Mouse (Mus musculus) embryo, embryonic 11 days (tissue): ENCODE measurements around the gene Lysmd3.
"Not testable (repeated sequence)": the region's sequence is repeated elsewhere in the genome, so short reads cannot be mapped to it uniquely, and the experiment has no call there.

ENCODE experiments used
- DNase-seq: peaks from one replicate; pipeline ENCODE4 v3.0.0-alpha.2; 2015

Gene Lysmd3

DNA sequence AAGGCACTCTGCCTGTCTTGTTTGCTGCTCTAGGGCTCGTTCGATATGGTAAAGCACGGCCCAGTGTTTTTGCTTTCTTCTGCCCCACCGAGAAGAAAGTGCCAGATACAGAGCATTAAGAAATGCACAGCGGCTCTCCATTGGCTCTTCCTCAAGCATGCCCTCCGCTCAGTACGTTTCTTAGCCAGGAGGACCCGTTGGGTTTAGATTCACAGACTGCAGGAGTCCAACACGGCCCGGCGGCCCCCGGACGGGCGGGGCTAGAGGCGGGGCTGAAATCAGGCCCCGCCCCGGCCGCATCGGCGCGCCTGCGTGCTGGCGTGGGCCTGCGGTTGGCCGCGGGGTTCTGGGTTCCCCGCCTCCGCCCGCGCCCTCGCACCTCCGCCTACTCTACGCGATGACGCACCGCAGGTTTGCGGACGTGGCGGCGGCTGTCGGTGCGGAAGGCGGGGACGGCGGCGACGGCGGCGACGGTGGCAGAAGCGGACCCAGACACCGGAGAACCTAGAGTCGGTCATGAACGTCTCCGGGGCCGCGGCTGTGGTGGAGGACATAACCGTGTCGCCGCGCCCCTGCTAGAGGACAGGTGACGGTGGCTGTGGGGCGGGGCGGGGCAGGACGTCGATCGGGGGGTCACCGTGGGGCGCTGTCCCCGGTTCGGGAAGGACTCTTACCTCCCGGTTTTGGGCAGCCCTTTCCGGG is at the start of gene Lysmd3:
Gene Lysmd3 (plus strand): TSS at position 313 of the 702 bp plus-strand sequence.
- DNase-seq: peak; percentile 95

DNA sequence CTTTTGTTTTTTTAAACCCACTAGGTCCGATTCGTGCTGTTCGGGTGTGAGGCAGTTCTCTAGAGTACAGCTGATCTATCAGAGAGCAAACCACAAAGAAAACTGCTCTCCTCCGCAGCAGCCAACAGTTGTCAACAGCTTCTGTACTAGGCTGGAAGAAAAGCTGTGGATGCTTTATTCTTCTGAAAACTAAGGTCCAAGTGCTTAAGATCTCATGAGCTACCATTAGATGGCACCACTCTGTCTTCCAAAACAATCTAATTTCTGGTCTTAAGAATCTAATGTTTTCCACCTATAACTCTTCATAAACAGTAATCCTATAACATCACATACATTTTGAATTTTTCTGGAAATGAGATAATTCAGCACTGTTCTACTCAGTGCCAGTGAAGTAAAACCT is 47.1 kb upstream of the Lysmd3 start:
- DNase-seq: no peak

- not testable (repeated sequence) for DNase-seq
Measured at GRCm38 (mm10) chr13:81627861-81628260, 29.6 kb upstream of the Lysmd3 start.

GRCm38 (mm10) chr13:81628631-81629190 is 28.8 kb upstream of the Lysmd3 start:
- DNase-seq: no peak

- DNase-seq: peak; percentile 73
Measured at GRCm38 (mm10) chr13:81629395-81629794, 28.1 kb upstream of the Lysmd3 start.

DNA sequence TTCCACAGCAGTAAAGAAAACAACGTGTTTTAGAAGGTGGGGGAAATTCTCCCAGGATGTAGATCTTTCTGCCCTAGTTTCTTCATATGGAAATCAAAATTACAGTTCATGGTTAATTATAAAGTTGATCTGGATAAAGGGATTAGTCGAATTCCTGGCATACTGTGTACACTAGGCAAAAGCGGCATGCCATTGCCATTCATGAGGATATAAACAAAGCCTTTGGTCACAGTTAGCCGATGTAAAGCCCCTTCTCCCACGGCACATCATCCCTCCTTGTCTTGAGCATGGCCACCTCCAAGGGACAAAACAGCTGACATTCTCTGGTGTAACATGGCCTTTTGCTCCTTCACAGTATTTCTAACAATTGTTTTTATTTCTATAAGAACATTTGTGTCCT is 26.9 kb upstream of the Lysmd3 start:
- no peak for DNase-seq

- peak; percentile 96 for DNase-seq
Measured at GRCm38 (mm10) chr13:81632720-81633415, 24.6 kb upstream of the Lysmd3 start, which contains the start of gene Adgrv1. Gene Adgrv1 (minus strand): TSS chr13:81633154.

- DNase-seq: peak; percentile 69
Measured at GRCm38 (mm10) chr13:81639624-81640023, 17.8 kb upstream of the Lysmd3 start.

- no peak for DNase-seq
Measured at GRCm38 (mm10) chr13:81640881-81641280, 16.6 kb upstream of the Lysmd3 start.

GRCm38 (mm10) chr13:81641289-81642045 is 16.0 kb upstream of the Lysmd3 start:
- peak; percentile 86 for DNase-seq

DNA sequence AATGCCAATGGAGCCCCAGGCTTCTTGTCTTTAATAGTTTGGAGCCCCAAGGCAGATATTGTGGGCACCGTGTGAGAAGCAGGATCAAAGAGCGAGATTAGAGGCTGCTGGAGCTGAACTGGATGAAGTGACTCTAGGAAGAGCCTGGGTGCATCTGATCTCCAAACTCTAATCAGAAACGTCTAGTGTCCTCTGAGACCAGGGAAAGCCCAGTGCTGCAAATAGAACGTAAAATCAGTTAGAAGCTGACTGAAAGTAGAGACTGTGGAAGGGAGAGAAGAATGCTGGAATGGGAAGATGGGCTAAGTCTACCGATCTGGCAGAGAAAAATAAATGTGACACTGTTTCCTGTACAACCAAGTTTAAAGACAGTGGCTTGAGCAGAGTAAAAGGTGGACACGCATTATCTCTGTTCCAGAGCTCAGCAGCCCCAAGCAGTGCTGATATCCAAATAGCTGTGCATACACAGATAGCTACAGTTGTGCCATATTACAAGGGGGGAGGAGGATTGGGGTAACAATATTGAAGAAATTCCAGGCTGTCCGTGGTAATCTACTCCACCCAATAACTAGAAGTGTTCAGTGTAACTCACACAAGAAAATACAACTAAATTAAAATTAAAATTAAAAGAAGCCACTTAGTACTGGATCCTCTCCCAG is 14.8 kb upstream of the Lysmd3 start:
- DNase-seq: no peak

DNA sequence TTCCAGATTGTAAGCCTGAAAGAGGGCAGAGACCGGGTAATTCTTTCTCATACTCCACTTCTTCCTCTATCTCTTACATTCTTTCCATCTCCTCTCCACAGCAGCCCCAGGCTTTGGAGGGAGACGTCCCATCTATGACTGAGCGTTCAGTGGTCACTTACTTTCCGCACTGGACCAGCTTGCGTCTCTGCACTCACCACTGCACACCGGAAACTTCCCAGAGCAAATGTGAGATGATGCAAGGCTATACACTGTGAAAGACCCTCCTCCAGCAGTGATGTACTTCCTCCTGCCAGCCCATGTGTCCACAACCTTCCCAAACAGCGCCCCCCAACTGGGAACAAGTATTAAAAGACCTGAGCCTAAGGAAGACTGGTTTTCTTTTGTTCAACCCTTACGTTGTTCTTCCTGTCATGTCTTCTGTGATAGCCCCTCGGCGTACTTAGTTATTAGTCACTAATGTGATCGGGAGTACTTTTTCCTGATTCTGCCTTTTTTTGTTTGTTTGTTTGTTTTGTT is 13.4 kb upstream of the Lysmd3 start:
- DNase-seq: no peak

DNA sequence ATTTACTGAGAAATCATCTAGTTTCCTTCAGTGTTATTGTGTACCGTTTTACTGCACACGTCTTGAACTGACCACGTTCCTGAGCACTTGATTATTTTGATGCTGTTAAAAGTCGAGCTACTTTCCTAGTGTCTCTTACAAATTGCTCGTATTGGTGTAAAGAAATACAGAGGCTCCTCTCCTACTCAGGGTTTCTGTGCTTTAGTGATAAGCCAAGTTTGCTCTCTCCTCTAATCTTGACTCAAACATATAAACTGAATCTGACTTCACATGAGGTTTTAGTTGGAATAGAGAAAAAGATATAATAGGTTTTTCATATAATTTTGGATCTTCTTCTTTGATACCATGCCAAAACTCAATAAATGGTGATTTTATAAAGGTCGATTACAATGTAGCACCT is 11.1 kb upstream of the Lysmd3 start:
- no peak for DNase-seq

- DNase-seq: not testable (repeated sequence)
Measured at GRCm38 (mm10) chr13:81650382-81650781, 7.1 kb upstream of the Lysmd3 start.

GRCm38 (mm10) chr13:81656091-81656850 is 1.2 kb upstream of the Lysmd3 start:
- DNase-seq: peak; percentile 77

DNA sequence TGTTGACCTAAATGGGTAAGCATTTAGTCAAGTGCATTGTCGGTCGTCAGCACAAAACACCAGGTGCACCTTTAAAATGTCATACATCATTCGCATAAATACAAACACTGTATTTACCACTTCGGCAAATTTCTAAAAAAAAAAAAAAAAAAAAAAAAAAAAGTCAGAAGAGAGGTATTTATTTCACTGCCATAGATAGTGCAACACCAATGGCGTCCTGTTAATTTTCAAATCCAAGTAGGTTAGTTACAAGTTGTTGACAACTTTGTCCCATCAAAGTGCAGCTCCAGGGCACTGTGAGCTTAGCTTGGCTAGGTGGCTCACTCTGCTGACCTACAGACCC is 484 bp upstream of the Lysmd3 start:
- DNase-seq: no peak

DNA sequence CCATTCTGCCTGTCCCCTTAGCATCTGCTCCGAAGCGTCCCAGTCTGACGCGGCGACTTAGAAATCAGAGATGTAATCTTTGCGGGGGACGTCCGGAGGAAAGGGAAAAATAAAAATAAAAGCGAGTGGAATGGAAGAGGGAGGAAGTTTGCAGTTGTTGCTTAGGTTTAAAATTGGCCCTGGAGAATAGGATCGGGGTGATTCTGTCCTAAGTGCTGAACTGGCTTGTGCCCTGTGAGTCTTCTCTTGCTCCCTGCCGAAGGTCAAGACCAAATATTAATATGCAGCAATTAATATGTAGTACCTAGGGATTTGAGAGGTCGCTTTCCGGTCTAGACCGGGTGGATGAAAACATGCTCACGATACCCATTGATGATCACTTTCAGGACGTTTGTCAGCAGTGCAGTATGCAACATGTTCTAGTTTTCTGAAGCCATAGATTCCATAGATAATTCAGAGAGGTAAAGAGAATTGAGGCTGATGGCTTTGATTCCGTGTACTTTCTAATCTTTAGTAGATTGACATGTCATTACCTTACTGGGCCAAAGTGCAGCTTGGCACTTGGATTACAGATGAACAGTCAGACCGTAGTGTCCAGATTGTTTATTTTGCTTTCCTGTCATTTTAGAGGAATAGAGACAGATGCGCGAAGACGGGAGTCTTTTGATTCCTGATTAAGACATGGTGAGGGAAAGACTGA is 740 bp downstream of the Lysmd3 start:
- no peak for DNase-seq

GRCm38 (mm10) chr13:81663566-81664330 is 6.3 kb downstream of the Lysmd3 start:
- no peak for DNase-seq

- no peak for DNase-seq
Measured at GRCm38 (mm10) chr13:81664331-81664698, 6.9 kb downstream of the Lysmd3 start.

DNA sequence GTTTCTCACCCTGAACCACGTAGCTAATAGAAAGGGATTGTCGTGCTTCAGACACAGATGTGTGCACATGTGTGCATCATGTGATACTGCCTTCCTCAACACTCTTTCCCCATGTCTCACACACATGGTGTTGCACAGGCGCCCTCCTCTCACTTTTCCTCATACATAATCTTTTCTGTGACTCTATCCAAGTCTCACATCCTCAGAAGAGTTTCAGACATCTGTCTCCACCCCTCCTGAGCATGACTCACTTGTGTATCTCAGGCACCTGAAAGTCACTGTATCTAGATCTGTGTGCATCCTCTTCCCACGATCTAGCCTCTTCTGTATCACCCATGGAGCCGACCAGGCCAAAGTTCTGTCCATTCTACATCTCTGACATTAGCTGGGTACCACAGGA is 10.2 kb downstream of the Lysmd3 start:
- DNase-seq: no peak
